Mouse (Mus musculus): ENCODE measurements around the gene Arhgef16. TPM values are rescaled to one million over a fixed set of nuclear protein-coding genes. Genes with fewer than 3 reads are reported as not detected.

The Arhgef16 gene
- polyA plus RNA-seq, 1 experiment from 2014 or later = 4.8 TPM

GRCm38 (mm10) chr4:154236001-154236400 is 65.5 kb downstream of the Arhgef16 start:
- DNase-seq (ENCODE audit: low spot score) = no peak
- H3K27me3 ChIP-seq (ENCODE audit: control insufficient read depth, insufficient read depth, low read length) = no peaks in the 10 kb centered on the region
- no peak overlapping the region for H3K4me2 ChIP-seq (ENCODE audit: low read depth, low read length)
- no peak for ATAC-seq (replicated peaks; ENCODE audit: insufficient number of reproducible peaks, low FRiP score, low TSS enrichment, low read depth)
- 48% methylated on average over 3 of the region's 3 CpGs for WGBS
- peaks cover 4% of the 10 kb centered on the region; the same call in 1 of the 2 replicates for H3K4me1 ChIP-seq (ENCODE audit: control insufficient read depth, insufficient read depth, low read length)
- H3K36me3 ChIP-seq (replicated peaks; ENCODE audit: control insufficient read depth, insufficient read depth, low read depth, low read length) = no peaks in the 10 kb centered on the region
- no peak overlapping the region for H3K9ac ChIP-seq (replicated peaks; ENCODE audit: low read length)
- H3K9me3 ChIP-seq (replicated peaks; ENCODE audit: control insufficient read depth, low read length) = no peaks in the 10 kb centered on the region
- H3K27ac ChIP-seq (replicated peaks; ENCODE audit: low read depth, low read length) = no peak overlapping the region; the same call in 1 of the 2 replicates
- H3K4me3 ChIP-seq (ENCODE audit: low read depth, low read length) = no peak overlapping the region

GRCm38 (mm10) chr4:154232295-154232694 is 69.2 kb downstream of the Arhgef16 start:
- H3K4me3 ChIP-seq (ENCODE audit: low read depth, low read length) = no peak overlapping the region
- no peaks in the 10 kb centered on the region for H3K36me3 ChIP-seq (replicated peaks; ENCODE audit: control insufficient read depth, insufficient read depth, low read depth, low read length)
- H3K27me3 ChIP-seq (ENCODE audit: control insufficient read depth, insufficient read depth, low read length) = no peaks in the 10 kb centered on the region
- no peak overlapping the region for H3K9ac ChIP-seq (replicated peaks; ENCODE audit: low read length)
- no peak for ATAC-seq (replicated peaks; ENCODE audit: insufficient number of reproducible peaks, low FRiP score, low TSS enrichment, low read depth)
- H3K4me1 ChIP-seq (ENCODE audit: control insufficient read depth, insufficient read depth, low read length) = peaks cover 4% of the 10 kb centered on the region; the same call in 1 of the 2 replicates
- no peak for DNase-seq (ENCODE audit: low spot score)
- no peak overlapping the region for H3K4me2 ChIP-seq (ENCODE audit: low read depth, low read length)
- WGBS = 51% methylated on average over 4 of the region's 4 CpGs
- H3K9me3 ChIP-seq (replicated peaks; ENCODE audit: control insufficient read depth, low read length) = no peaks in the 10 kb centered on the region
- no peak overlapping the region for H3K27ac ChIP-seq (replicated peaks; ENCODE audit: low read depth, low read length)

GRCm38 (mm10) chr4:154231380-154231779 is 70.1 kb downstream of the Arhgef16 start:
- DNase-seq (ENCODE audit: low spot score) (no peak), ATAC-seq (replicated peaks; ENCODE audit: insufficient number of reproducible peaks, low FRiP score, low TSS enrichment, low read depth) (0 out of 2 replicates have a peak, but pooled peaks have one; percentile 22)
- Histone ChIP-seq H3K4me2 (ENCODE audit: low read depth, low read length) (no peak overlapping the region), H3K4me3 (ENCODE audit: low read depth, low read length) (no peak overlapping the region), H3K27me3 (ENCODE audit: control insufficient read depth, insufficient read depth, low read length) (no peaks in the 10 kb centered on the region), H3K4me1 (ENCODE audit: control insufficient read depth, insufficient read depth, low read length) (no peaks in the 10 kb centered on the region; the same call in 1 of the 2 replicates), H3K9me3 (replicated peaks; ENCODE audit: control insufficient read depth, low read length) (no peaks in the 10 kb centered on the region), H3K9ac (replicated peaks; ENCODE audit: low read length) (no peak overlapping the region), H3K36me3 (replicated peaks; ENCODE audit: control insufficient read depth, insufficient read depth, low read depth, low read length) (no peaks in the 10 kb centered on the region), H3K27ac (replicated peaks; ENCODE audit: low read depth, low read length) (no peak overlapping the region)
- 80% methylated on average over 7 of the region's 7 CpGs for WGBS

GRCm38 (mm10) chr4:154229569-154229968 is 71.9 kb downstream of the Arhgef16 start:
- H3K27ac ChIP-seq (replicated peaks; ENCODE audit: low read depth, low read length) = no peak overlapping the region
- H3K4me2 ChIP-seq (ENCODE audit: low read depth, low read length) = no peak overlapping the region
- no peak overlapping the region for H3K4me3 ChIP-seq (ENCODE audit: low read depth, low read length)
- DNase-seq (ENCODE audit: low spot score) (no peak), ATAC-seq (replicated peaks; ENCODE audit: insufficient number of reproducible peaks, low FRiP score, low TSS enrichment, low read depth) (no peak)
- H3K9me3 ChIP-seq (replicated peaks; ENCODE audit: control insufficient read depth, low read length) = no peaks in the 10 kb centered on the region
- H3K9ac ChIP-seq (replicated peaks; ENCODE audit: low read length) = no peak overlapping the region
- no peaks in the 10 kb centered on the region for H3K27me3 ChIP-seq (ENCODE audit: control insufficient read depth, insufficient read depth, low read length)
- no peaks in the 10 kb centered on the region for H3K36me3 ChIP-seq (replicated peaks; ENCODE audit: control insufficient read depth, insufficient read depth, low read depth, low read length)
- peaks cover 5% of the 10 kb centered on the region for H3K4me1 ChIP-seq (ENCODE audit: control insufficient read depth, insufficient read depth, low read length)
- WGBS = 95% methylated on average over 9 of the region's 9 CpGs

Other genes starting within 250 kb of the Arhgef16 start
- 0.84 and 1.1 TPM in 2 replicates for gene Trp73, start 161.5 kb downstream of the Arhgef16 start, polyA plus RNA-seq (2014; fragmentation: Nextera tagmentation; extraction: Ambion mirVana)
- gene Wrap73, start 159.3 kb downstream of the Arhgef16 start, polyA plus RNA-seq (2014; fragmentation: Nextera tagmentation; extraction: Ambion mirVana) = 47.4 and 50.0 TPM in 2 replicates
- 117 and 134 TPM in 2 replicates for gene Tprgl, start 141.0 kb downstream of the Arhgef16 start, polyA plus RNA-seq (2014; fragmentation: Nextera tagmentation; extraction: Ambion mirVana)
- gene Megf6, start 130.9 kb downstream of the Arhgef16 start, polyA plus RNA-seq (2014; fragmentation: Nextera tagmentation; extraction: Ambion mirVana) = 17.6 and 22.9 TPM in 2 replicates
- not detected in 2 replicates for gene B230104I21Rik, start 34.5 kb upstream of the Arhgef16 start, polyA plus RNA-seq (2014; fragmentation: Nextera tagmentation; extraction: Ambion mirVana)

Measured in embryonic facial prominence, embryonic 11.5 days (tissue).